Mouse (Mus musculus) E14TG2a.4 (cell line): Measurements from ENCODE around the gene Shisa9.

Experiments used
- CTCF ChIP-seq: conservative IDR thresholded peaks from 2 replicates; pipeline ENCODE4 v1.5.1; 2014; ENCODE audit warnings: low read length
- NANOG ChIP-seq: IDR thresholded peaks from 2 replicates; pipeline ENCODE4 v1.6.1; 2014; ENCODE audit warnings: borderline replicate concordance, low read length, mixed read lengths
- POU5F1 ChIP-seq: IDR thresholded peaks from 2 replicates; pipeline ENCODE4 v1.6.1; 2014; ENCODE audit warnings: low read length, borderline replicate concordance

GRCm38 (mm10) chr16:12017921-12018618 lies 34.2 kb downstream of the Shisa9 start:
- TF ChIP-seq CTCF = no peak
- TF ChIP-seq POU5F1 = no peak
- no peak for TF ChIP-seq NANOG
